Mouse (Mus musculus) cerebellum, adult 9-10 months (tissue): ENCODE results near the gene Banp.
A peak's percentile ranks its signal among the peaks of the same experiment; 100 is the strongest.

Experiments
- DNase-seq: peaks from one replicate; pipeline ENCODE4 v3.0.0; 2022

Banp gene

GRCm38 (mm10) chr8:121952122-121952521, 2.6 kb downstream of the Banp start:
- peak; percentile 60 for DNase-seq

- peak; percentile 46 for DNase-seq
Observed at GRCm38 (mm10) chr8:121952800-121953199, 3.2 kb downstream of the Banp start.

DNA sequence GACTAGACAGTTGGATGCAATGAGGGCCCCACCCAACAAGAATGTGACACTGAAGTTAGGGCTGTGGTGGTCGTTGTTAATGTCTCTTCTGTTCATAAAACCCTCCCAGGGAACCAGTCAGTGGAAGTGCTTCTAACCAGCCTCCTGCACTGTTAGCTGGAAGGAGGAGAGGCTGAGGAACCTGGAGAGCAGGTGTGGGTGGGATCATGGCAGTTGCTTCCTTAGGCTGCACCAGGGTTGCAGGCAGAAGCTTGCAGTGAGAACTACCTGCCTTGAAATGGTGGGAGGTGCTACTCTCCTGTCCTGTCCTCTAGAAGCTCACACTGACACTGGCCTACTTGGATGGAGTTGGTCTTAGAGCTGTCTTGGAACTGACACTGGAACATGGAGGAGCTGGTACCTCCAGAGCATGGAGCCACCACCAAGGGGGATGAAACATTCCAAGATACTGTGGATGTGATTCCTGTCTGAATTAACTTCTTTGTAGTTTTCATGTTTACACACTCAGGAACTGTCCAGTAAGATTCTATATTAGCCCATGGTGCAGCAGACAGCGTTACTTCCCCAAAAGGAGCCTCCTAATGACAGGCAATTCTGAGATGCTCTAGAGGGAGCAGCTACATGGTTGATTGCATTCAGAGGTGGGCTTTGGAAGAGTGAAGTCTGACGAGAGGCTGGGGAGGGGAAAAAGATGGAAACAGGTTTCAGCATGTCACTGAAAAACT, 4.4 kb downstream of the Banp start:
- DNase-seq, result no peak

DNA sequence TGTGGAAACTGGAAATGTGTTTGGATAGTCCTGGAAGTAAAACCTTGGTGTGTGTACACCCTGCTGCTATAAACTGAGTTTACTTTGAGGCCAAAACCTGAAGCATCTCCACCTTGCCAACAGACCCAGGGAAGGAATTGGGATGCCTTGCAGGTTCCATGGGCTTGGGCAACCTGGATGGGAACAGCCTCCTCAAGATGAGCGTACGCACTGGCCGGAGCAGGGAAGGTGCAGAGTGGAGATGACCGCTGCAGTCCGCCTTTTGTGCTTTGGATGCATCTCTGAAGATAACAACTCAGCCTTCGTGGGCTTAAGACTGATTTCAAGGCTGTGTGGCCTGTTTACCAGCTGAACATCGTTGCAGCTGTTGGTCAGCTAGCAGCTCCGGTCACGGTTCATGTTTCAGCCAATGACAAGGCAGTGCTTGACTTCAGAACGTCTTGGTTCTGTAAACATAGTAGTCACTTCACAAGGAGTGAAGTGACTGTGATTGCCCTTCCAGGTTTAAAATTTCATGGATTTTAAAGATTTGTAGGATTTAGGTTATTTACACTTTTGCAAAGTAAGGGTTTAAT, 5.5 kb downstream of the Banp start:
- no peak for DNase-seq

DNA sequence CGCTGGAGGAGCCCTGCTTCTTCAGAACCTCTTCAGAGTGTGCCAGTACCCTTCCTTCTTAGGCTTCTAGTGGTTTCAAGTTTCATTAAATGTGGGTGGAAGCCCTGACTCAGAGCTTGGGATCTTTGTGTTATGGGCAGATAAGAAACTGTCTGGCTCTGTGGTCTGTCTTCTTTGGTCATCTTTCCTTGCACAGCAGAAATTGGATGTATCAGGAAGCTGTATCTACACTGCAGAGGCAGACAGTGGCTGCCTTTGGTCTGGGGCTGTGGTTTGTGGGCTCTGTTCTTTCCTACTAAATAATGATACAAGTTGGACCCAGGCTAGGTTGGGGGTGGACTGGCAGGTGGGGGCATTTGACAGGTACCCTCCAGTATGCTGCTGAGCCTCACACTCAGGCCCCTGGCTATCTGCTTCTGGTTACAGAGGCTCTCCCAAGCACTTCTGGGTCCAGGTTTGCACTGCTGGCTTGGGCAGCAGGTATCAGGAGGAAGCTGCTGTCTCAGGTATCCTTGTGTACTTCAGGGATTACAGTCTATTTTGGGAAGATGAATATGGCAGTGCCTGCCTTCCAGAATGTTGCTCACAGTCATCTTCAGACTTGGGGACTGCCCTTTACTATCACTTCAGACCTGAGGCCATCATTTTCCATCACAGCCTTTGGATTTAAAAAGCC, 6.4 kb downstream of the Banp start:
- DNase-seq, result no peak

- DNase-seq, result no peak
Observed at GRCm38 (mm10) chr8:121958395-121958794, 8.8 kb downstream of the Banp start.

- DNase-seq, result no peak
Observed at GRCm38 (mm10) chr8:121962892-121963291, 13.3 kb downstream of the Banp start.

- no peak for DNase-seq
Observed at GRCm38 (mm10) chr8:121964716-121965512, 15.4 kb downstream of the Banp start.

DNA sequence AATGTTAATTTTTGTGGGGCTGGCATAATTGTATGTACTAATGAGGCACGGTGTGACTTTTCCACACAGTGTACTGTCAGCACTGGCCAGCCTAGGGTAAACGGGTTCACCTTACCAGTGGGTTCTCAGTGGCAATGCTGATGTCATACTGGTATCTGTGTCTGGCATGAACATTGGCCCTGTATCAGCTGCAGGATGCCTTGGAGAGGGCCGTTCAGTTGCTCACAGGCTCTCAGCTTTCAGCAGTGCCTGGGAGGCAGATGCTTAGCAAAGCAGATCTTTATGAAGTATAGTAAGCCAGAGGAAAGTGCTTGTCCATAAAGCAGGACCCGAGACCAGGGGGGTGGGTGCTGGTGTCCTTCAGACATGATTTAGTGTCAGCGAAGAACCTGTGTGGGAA, 16.6 kb downstream of the Banp start:
- DNase-seq, result no peak

DNA sequence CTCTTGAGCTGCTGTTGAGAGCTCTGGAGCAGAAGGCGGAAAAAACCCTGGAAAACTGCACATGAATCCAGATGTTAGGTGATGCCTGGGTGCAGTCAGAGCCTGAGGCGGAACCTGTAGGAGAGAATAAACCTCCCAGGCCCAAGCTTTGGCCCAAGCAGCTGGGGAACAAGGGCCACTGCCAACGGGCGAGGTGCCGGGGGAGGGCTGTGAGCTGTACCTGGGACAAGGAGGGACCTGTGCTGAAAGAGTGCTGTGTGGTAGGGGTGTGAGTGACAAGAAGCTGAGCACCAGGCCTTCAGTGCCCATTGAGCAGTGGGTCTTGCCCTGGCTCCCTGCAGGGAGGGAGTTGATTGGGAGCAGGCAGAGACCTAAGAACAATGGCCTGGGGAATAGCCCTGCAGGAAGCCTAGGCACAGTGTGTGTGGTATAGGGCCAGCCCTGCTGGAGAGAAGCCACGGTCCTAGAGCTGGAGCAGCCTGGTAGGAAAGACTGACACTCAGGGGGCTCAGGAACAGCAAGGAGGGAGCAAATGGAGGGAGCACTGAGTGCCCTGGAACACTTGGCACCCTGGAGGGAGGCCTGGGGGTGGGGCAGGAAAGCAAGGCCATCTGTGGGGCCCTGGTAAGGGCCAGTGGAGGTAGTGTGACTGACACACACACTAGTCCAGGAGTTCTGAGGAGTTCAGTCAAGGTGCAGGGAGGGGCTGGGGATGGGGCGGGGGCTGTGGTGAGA, 17.3 kb downstream of the Banp start:
- DNase-seq, result no peak

DNA sequence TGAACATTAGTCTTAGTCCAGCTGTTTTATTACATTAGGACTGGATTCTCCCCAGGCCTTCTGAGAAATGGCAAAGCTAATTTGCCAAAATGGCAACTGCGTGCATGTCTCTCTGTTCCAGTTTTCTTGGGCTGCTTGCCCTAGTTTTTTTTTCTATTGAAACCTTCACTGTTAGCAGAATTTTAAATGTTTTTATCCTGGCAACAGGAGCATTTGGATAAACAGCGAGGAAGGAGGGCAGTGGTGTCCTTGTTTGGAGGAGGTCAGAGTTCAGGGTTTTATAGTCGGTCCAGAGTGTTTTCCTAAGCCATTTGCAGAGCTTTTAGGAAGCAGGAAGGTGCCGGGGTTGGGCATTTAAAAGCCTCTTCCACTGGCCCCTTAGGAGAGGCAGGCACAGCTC, 18.4 kb downstream of the Banp start:
- no peak for DNase-seq

DNA sequence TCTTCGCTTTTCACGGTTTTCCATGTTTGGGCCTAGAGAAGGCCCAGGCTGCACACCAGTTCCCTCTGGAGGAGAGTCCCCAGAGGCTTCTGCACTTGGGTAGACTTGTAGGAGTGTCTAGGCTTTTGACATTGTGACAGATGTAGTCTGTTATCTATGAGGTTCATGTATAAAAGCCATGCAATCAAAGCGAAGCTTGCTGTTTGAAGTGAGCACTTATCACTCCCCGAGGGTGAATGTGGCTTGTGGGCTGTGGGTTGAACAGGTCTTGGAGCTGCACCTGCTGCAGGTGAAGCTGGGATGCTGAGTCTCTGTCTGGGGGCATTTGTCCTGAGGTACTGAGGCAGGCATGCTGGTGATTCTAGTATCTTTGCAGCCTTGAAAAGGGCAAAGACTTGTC, 19.0 kb downstream of the Banp start:
- no peak for DNase-seq

- no peak for DNase-seq
Observed at GRCm38 (mm10) chr8:121970225-121970624, 20.7 kb downstream of the Banp start.

GRCm38 (mm10) chr8:121971488-121972058, 22.0 kb downstream of the Banp start:
- DNase-seq, result no peak

- DNase-seq, result no peak
Observed at GRCm38 (mm10) chr8:121973906-121974305, 24.4 kb downstream of the Banp start.

- DNase-seq, result peak; percentile 78
Observed at GRCm38 (mm10) chr8:121977819-121978590, 28.5 kb downstream of the Banp start.

- DNase-seq, result no peak
Observed at GRCm38 (mm10) chr8:121978670-121979069, 29.1 kb downstream of the Banp start.

GRCm38 (mm10) chr8:121980792-121981519, 31.4 kb downstream of the Banp start:
- no peak for DNase-seq

DNA sequence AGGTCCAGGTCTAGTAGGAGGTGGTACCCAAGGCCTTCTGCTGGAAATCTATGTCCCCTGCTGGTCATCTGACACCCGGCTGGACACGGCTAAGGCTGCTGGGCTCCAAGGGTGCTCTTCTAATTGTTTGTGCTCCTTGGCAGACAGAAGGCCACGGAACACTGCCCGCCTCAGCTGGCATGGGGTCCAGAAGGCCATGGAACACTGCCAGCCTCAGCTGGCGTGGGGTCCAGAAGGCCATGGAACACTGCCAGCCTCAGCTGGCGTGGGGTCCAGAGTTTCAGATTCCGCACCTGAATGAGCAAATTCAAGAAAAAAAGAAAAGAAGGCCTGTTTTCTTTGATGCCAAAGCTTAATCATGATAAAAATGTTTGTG, 32.0 kb downstream of the Banp start:
- DNase-seq, result peak; percentile 38

DNA sequence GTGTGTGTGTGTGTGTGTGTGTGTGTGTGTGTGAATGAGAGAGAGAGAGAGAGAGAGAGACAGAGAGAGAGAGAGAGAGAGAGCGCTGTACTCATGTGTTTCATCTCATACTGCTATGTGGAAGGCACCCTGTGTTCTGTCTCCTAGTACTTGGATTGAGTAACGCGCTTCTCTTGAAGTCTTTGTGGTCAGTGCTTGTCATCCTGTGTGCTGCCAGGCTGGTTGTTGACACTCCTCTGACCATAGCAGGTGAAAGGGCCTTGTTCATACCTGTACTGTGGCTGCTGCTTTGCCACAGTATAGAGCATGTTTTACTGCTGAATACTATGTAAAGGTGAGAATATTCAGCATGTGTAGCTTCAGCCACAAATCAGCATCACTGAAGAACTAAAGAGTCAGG, 36.1 kb downstream of the Banp start:
- DNase-seq, result no peak

DNA sequence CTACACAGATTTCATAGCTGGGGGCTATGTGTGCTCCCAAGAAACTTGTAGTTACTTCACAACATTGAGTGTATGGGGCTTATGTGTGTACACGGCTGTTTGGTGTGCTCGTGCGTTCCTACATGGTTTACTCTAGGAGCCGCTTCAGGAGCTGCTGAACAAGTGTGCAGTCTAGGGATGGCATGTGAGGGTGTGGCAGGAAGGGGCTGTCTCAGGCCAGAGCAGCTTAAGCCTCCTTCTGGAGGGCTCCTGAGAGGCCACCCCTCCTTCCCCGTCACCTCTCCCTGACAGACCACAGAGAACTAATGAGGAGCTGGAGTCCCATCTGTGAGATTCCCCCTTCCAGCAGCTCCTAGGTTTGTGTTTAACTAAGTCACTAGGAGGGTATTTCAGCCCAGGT, 38.3 kb downstream of the Banp start:
- DNase-seq, result no peak
